Mouse (Mus musculus) neural tube, embryonic 13.5 days (tissue): ENCODE measurements at regions not wholly inside any gene's neighbourhood (a gene's known extent, or its start where the extent isn't known, plus 50 kb on each side); places are given as distances from the start of the nearest gene placed in this dataset.
A peak's percentile ranks its signal among the peaks of the same experiment; 100 is the strongest.

ENCODE experiments used
- ATAC-seq: fragments of 200-750 bp; cut with Nextera tagmentation; 2 replicates; pipeline ENCODE4 v1.8.0; 2017; ENCODE audit warnings: low read depth, mild to moderate bottlenecking, moderate TSS enrichment, moderate library complexity
- H3K27ac ChIP-seq: fragments of 300-500 bp; sonication (generic); replicated peaks from 2 replicates; pipeline ENCODE4 v1.5.1; 2015; ENCODE audit warnings: moderate library complexity, mild to moderate bottlenecking, inconsistent platforms
- H3K27me3 ChIP-seq: fragments of 300-500 bp; sonication (generic); 2 replicates; pipeline ENCODE4 v1.6.1; 2015; ENCODE audit warnings: mild to moderate bottlenecking, inconsistent platforms
- H3K36me3 ChIP-seq: fragments of 300-500 bp; sonication (generic); 2 replicates; pipeline ENCODE4 v1.6.1; 2015; ENCODE audit warnings: mild to moderate bottlenecking, inconsistent platforms
- H3K4me1 ChIP-seq: fragments of 300-500 bp; sonication (generic); replicated peaks from 2 replicates; pipeline ENCODE4 v1.6.1; 2015; ENCODE audit warnings: inconsistent platforms
- H3K4me2 ChIP-seq: fragments of 300-500 bp; sonication (generic); 2 replicates; pipeline ENCODE4 v1.6.1; 2015; ENCODE audit warnings: inconsistent platforms, mild to moderate bottlenecking, moderate library complexity
- H3K4me3 ChIP-seq: fragments of 300-500 bp; sonication (generic); 2 replicates; pipeline ENCODE4 v1.5.1; 2015; ENCODE audit warnings: mild to moderate bottlenecking, inconsistent platforms
- H3K9ac ChIP-seq: fragments of 300-500 bp; sonication (generic); 2 replicates; pipeline ENCODE4 v1.6.1; 2015; ENCODE audit warnings: moderate library complexity, mild to moderate bottlenecking, inconsistent platforms
- H3K9me3 ChIP-seq: fragments of 300-500 bp; sonication (generic); 2 replicates; pipeline ENCODE4 v1.6.1; 2016; ENCODE audit warnings: inconsistent platforms
- WGBS: fragments of 180-500 bp; shearing (Covaris S2); methylation state at CpG from one replicate; pipeline ENCODE4 v1.1.7; 2015; 5-methylcytosine and 5-hydroxymethylcytosine counted together

- WGBS, result 91% methylated on average over 6 of the region's 6 CpGs
- Histone ChIP-seq H3K36me3 (no peaks in the 10 kb centered on the region), H3K4me1 (no peaks in the 10 kb centered on the region), H3K27ac (no peak overlapping the region), H3K4me3 (no peak overlapping the region), H3K27me3 (no peaks in the 10 kb centered on the region), H3K4me2 (no peak overlapping the region), H3K9ac (no peak overlapping the region), H3K9me3 (no peaks in the 10 kb centered on the region)
- no peak for ATAC-seq
Observed at GRCm38 (mm10) chr6:143412721-143413120, 245.7 kb downstream of the Etnk1 start.

GRCm38 (mm10) chr6:143414590-143415382 is 247.8 kb downstream of the Etnk1 start:
- H3K4me2 ChIP-seq, result no peak overlapping the region
- no peak overlapping the region for H3K9ac ChIP-seq
- no peaks in the 10 kb centered on the region for H3K4me1 ChIP-seq
- WGBS, result 87% methylated on average over 27 of the region's 27 CpGs
- ATAC-seq, result no peak
- H3K36me3 ChIP-seq, result no peaks in the 10 kb centered on the region
- no peaks in the 10 kb centered on the region for H3K9me3 ChIP-seq
- no peaks in the 10 kb centered on the region for H3K27me3 ChIP-seq
- H3K4me3 ChIP-seq, result no peak overlapping the region
- no peak overlapping the region for H3K27ac ChIP-seq

- H3K9ac ChIP-seq, result no peak overlapping the region
- no peaks in the 10 kb centered on the region for H3K4me1 ChIP-seq
- no peak overlapping the region for H3K4me2 ChIP-seq
- H3K27ac ChIP-seq, result no peak overlapping the region
- H3K27me3 ChIP-seq, result no peaks in the 10 kb centered on the region
- H3K4me3 ChIP-seq, result no peak overlapping the region
- no peak for ATAC-seq
- no peaks in the 10 kb centered on the region for H3K9me3 ChIP-seq
- WGBS, result 92% methylated on average over 12 of the region's 12 CpGs
- H3K36me3 ChIP-seq, result no peaks in the 10 kb centered on the region
Observed at GRCm38 (mm10) chr6:143415383-143415778, 248.4 kb downstream of the Etnk1 start.

- WGBS, result 89% methylated on average over 7 of the region's 7 CpGs
- Histone ChIP-seq H3K9me3 (no peaks in the 10 kb centered on the region), H3K36me3 (no peaks in the 10 kb centered on the region), H3K27ac (no peak overlapping the region), H3K4me2 (no peak overlapping the region), H3K27me3 (no peaks in the 10 kb centered on the region), H3K9ac (no peak overlapping the region), H3K4me1 (no peaks in the 10 kb centered on the region), H3K4me3 (no peak overlapping the region)
- no peak for ATAC-seq
Observed at GRCm38 (mm10) chr6:143419872-143420271, 252.9 kb downstream of the Etnk1 start.

- WGBS, result 85% methylated on average over 14 of the region's 14 CpGs
Observed at GRCm38 (mm10) chr6:143423026-143423425, 256.0 kb downstream of the Etnk1 start.

GRCm38 (mm10) chr6:143425182-143425829 is 258.3 kb downstream of the Etnk1 start:
- Histone ChIP-seq H3K9ac (no peak overlapping the region), H3K9me3 (peaks cover 4% of the 10 kb centered on the region; the same call in 1 of the 2 replicates), H3K36me3 (no peaks in the 10 kb centered on the region), H3K27ac (no peak overlapping the region), H3K27me3 (no peaks in the 10 kb centered on the region), H3K4me3 (no peak overlapping the region), H3K4me1 (no peaks in the 10 kb centered on the region), H3K4me2 (no peak overlapping the region)
- 50% methylated on average over 17 of the region's 17 CpGs for WGBS
- no peak for ATAC-seq

More at GRCm38 (mm10) chr6:143423026-143423425, 256.0 kb downstream of the Etnk1 start:
- Histone ChIP-seq H3K9me3 (no peaks in the 10 kb centered on the region), H3K36me3 (no peaks in the 10 kb centered on the region), H3K27me3 (no peaks in the 10 kb centered on the region), H3K9ac (no peak overlapping the region), H3K4me2 (no peak overlapping the region), H3K4me3 (no peak overlapping the region), H3K27ac (no peak overlapping the region), H3K4me1 (no peaks in the 10 kb centered on the region)
- no peak for ATAC-seq

- Histone ChIP-seq H3K9ac (no peak overlapping the region), H3K27ac (no peak overlapping the region), H3K27me3 (no peaks in the 10 kb centered on the region), H3K4me2 (no peak overlapping the region), H3K4me1 (0 out of 2 replicates have a peak, but pooled peaks cover 3% of the 10 kb centered on the region), H3K4me3 (no peak overlapping the region), H3K9me3 (peaks cover 4% of the 10 kb centered on the region; the same call in 1 of the 2 replicates), H3K36me3 (no peaks in the 10 kb centered on the region)
- no peak for ATAC-seq
- WGBS, result 91% methylated on average over 13 of the region's 13 CpGs
Observed at GRCm38 (mm10) chr6:143431896-143432450, 265.0 kb downstream of the Etnk1 start.

GRCm38 (mm10) chr6:143437367-143438271 is 270.6 kb downstream of the Etnk1 start:
- H3K27me3 ChIP-seq, result no peaks in the 10 kb centered on the region
- 63% methylated on average over 32 of the region's 32 CpGs for WGBS
- no peak for ATAC-seq
- H3K4me1 ChIP-seq, result peaks cover 9% of the 10 kb centered on the region; the same call in 1 of the 2 replicates
- H3K4me3 ChIP-seq, result no peak overlapping the region
- no peaks in the 10 kb centered on the region for H3K9me3 ChIP-seq
- H3K27ac ChIP-seq, result no peak overlapping the region
- no peaks in the 10 kb centered on the region for H3K36me3 ChIP-seq
- no peak overlapping the region for H3K9ac ChIP-seq
- H3K4me2 ChIP-seq, result peak overlapping the region; percentile 9; the same call in 1 of the 2 replicates

GRCm38 (mm10) chr6:143438272-143438591 is 271.2 kb downstream of the Etnk1 start:
- no peak overlapping the region for H3K4me2 ChIP-seq
- ATAC-seq, result no peak
- H3K4me1 ChIP-seq, result peaks cover 9% of the 10 kb centered on the region; the same call in 1 of the 2 replicates
- no peak overlapping the region for H3K9ac ChIP-seq
- no peaks in the 10 kb centered on the region for H3K9me3 ChIP-seq
- H3K27me3 ChIP-seq, result no peaks in the 10 kb centered on the region
- no peak overlapping the region for H3K27ac ChIP-seq
- WGBS, result 70% methylated on average over 5 of the region's 5 CpGs
- H3K4me3 ChIP-seq, result no peak overlapping the region
- no peaks in the 10 kb centered on the region for H3K36me3 ChIP-seq

- H3K36me3 ChIP-seq, result no peaks in the 10 kb centered on the region
- no peaks in the 10 kb centered on the region for H3K9me3 ChIP-seq
- no peaks in the 10 kb centered on the region for H3K27me3 ChIP-seq
- H3K27ac ChIP-seq, result no peak overlapping the region
- 86% methylated on average over 10 of the region's 10 CpGs for WGBS
- no peak overlapping the region for H3K4me3 ChIP-seq
- no peak overlapping the region for H3K4me2 ChIP-seq
- peaks cover 9% of the 10 kb centered on the region; the same call in 1 of the 2 replicates for H3K4me1 ChIP-seq
- ATAC-seq, result no peak
- H3K9ac ChIP-seq, result no peak overlapping the region
Observed at GRCm38 (mm10) chr6:143439484-143439883, 272.5 kb downstream of the Etnk1 start.

GRCm38 (mm10) chr6:143440237-143440950 is 273.4 kb downstream of the Etnk1 start:
- H3K4me1 ChIP-seq, result peaks cover 9% of the 10 kb centered on the region; the same call in 1 of the 2 replicates
- no peak overlapping the region for H3K4me3 ChIP-seq
- no peak overlapping the region for H3K9ac ChIP-seq
- no peaks in the 10 kb centered on the region for H3K27me3 ChIP-seq
- no peak for ATAC-seq
- no peaks in the 10 kb centered on the region for H3K36me3 ChIP-seq
- 85% methylated on average over 15 of the region's 15 CpGs for WGBS
- H3K9me3 ChIP-seq, result no peaks in the 10 kb centered on the region
- H3K4me2 ChIP-seq, result no peak overlapping the region
- H3K27ac ChIP-seq, result no peak overlapping the region
